Mouse (Mus musculus): Measurements from ENCODE around the gene Elk3. TPM values are rescaled to one million over a fixed set of nuclear protein-coding genes. Genes with fewer than 3 reads are reported as not detected.

The Elk3 gene
- polyA plus RNA-seq, 1 experiment, result 11.0 TPM

DNA sequence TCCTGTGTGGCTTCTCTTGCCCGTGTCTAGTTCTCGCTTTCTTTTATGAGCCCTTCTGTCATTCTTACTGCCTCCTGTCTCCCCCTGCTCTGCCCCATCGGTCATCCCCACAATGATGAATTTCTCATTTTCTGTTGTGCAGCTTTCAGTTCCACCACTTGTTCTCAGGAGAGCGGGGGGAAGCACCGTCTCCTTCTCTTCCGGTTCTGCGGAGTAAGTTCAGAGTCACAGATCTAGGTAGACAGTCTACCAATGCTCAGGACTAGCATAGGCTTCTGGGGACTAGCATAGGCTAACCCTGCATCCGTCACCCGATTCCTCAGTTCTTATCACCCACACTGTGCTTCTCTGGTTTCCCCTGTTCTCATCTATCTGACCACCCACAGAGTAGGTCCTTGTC, 45.2 kb upstream of the Elk3 start:
- H3K4me1 ChIP-seq (ENCODE audit: control insufficient read depth, insufficient read depth, low read length), result peaks cover 4% of the 10 kb centered on the region
- no peak overlapping the region for H3K4me3 ChIP-seq (ENCODE audit: low read depth, low read length)
- no peaks in the 10 kb centered on the region for H3K27me3 ChIP-seq (ENCODE audit: control insufficient read depth, insufficient read depth, low read length, poor library complexity, severe bottlenecking)
- TF ChIP-seq EP300 (IDR thresholded peaks at IDR 0.05; ENCODE audit: insufficient read depth, low read depth, low read length) (no peak), POLR2A (IDR thresholded peaks at IDR 0.05; ENCODE audit: insufficient read depth, low read length) (no peak), CTCF (IDR thresholded peaks at IDR 0.05; ENCODE audit: low read depth, low read length) (no peak)
- H3K27ac ChIP-seq (ENCODE audit: insufficient read depth, low read length), result no peak overlapping the region
- H3K9ac ChIP-seq (ENCODE audit: low read depth, poor library complexity, severe bottlenecking), result no peak overlapping the region
- no peaks in the 10 kb centered on the region for H3K9me3 ChIP-seq (replicated peaks; ENCODE audit: control insufficient read depth, insufficient read depth, low read length, poor library complexity, severe bottlenecking)
- H3K36me3 ChIP-seq (ENCODE audit: control insufficient read depth, insufficient read depth, low read length, poor library complexity, severe bottlenecking), result no peaks in the 10 kb centered on the region

DNA sequence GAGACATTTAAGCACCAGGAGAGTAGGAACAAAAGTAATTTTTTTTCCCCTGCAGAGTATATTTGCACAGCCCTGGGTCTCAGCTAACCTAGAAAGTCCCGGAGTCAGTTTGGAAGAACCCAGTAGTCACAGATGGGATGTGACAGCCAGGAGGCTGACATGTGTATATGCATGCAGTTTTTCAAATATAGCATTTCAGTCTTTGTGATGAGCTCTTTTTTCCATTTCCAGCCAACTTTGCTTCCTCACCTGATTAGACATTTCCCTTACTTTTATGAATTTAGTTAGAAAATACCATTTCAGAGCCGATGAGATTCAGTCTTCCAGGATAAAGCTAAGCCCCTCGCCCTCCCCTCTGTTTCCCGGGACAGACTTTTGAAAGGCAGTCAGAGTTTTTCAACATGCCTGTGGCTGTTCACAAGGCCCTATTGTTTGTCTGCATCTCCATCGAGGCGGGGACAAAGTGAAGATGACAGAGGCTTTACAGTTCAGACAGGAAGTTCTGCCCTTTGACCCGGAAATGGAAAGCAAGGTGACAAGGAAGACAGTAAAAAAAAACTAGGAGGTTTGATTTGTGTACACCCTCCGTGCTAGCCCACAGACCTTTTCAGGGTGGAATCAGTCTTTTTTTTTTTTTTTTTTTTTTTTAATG, 44.5 kb upstream of the Elk3 start:
- TF ChIP-seq EP300 (IDR thresholded peaks at IDR 0.05; ENCODE audit: insufficient read depth, low read depth, low read length) (no peak), CTCF (IDR thresholded peaks at IDR 0.05; ENCODE audit: low read depth, low read length) (no peak), POLR2A (IDR thresholded peaks at IDR 0.05; ENCODE audit: insufficient read depth, low read length) (no peak)

DNA sequence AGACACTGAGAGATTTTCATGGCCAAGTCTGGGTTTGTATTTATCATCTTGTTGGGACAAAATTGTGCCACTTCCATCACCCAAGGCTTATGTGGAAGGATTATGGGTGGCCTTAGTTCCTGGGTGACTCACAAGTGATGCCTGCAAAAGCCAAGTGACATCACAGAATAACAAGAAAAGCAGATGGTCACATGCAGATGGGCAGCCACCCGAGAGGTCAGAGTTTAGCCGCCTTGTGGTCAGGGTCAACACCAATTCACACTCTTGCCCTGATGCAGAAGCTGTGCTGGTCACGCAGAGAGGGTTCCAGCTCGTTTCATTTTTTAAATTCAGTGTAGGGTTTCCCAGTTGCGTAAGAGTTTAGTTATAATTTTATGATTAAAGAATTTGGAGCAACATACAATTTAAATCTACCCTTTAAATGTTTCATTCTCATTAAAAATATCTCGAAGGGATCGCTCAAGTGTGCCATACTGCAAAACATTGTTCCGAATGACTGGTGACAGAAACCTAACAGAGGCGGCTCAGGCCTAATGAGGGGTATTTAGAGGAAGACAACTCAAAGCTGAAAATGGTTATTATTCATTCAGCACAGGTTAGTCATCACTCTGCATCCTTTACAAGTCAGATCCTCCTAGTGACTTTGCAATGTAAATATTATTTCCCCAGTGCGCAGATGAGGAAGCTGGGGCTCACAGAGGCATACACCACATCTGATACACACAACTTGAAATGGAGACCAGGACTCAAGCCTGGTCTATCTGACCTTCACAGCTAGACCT, 42.8 kb upstream of the Elk3 start:
- Histone ChIP-seq H3K27me3 (ENCODE audit: control insufficient read depth, insufficient read depth, low read length, poor library complexity, severe bottlenecking) (no peaks in the 10 kb centered on the region), H3K4me3 (ENCODE audit: low read depth, low read length) (no peak overlapping the region), H3K9ac (ENCODE audit: low read depth, poor library complexity, severe bottlenecking) (no peak overlapping the region), H3K36me3 (ENCODE audit: control insufficient read depth, insufficient read depth, low read length, poor library complexity, severe bottlenecking) (no peaks in the 10 kb centered on the region), H3K4me1 (ENCODE audit: control insufficient read depth, insufficient read depth, low read length) (peaks cover 2% of the 10 kb centered on the region), H3K9me3 (replicated peaks; ENCODE audit: control insufficient read depth, insufficient read depth, low read length, poor library complexity, severe bottlenecking) (no peaks in the 10 kb centered on the region), H3K27ac (ENCODE audit: insufficient read depth, low read length) (no peak overlapping the region)
- no peak for TF ChIP-seq EP300 (IDR thresholded peaks at IDR 0.05; ENCODE audit: insufficient read depth, low read depth, low read length)
- TF ChIP-seq CTCF (IDR thresholded peaks at IDR 0.05; ENCODE audit: low read depth, low read length), result no peak
- TF ChIP-seq POLR2A (IDR thresholded peaks at IDR 0.05; ENCODE audit: insufficient read depth, low read length), result no peak

More for the DNA sequence above, 44.5 kb upstream of the Elk3 start:
- Histone ChIP-seq H3K9me3 (replicated peaks; ENCODE audit: control insufficient read depth, insufficient read depth, low read length, poor library complexity, severe bottlenecking) (no peaks in the 10 kb centered on the region), H3K4me1 (ENCODE audit: control insufficient read depth, insufficient read depth, low read length) (peaks cover 4% of the 10 kb centered on the region), H3K27me3 (ENCODE audit: control insufficient read depth, insufficient read depth, low read length, poor library complexity, severe bottlenecking) (no peaks in the 10 kb centered on the region), H3K27ac (ENCODE audit: insufficient read depth, low read length) (no peak overlapping the region), H3K4me3 (ENCODE audit: low read depth, low read length) (no peak overlapping the region), H3K36me3 (ENCODE audit: control insufficient read depth, insufficient read depth, low read length, poor library complexity, severe bottlenecking) (no peaks in the 10 kb centered on the region), H3K9ac (ENCODE audit: low read depth, poor library complexity, severe bottlenecking) (no peak overlapping the region)

DNA sequence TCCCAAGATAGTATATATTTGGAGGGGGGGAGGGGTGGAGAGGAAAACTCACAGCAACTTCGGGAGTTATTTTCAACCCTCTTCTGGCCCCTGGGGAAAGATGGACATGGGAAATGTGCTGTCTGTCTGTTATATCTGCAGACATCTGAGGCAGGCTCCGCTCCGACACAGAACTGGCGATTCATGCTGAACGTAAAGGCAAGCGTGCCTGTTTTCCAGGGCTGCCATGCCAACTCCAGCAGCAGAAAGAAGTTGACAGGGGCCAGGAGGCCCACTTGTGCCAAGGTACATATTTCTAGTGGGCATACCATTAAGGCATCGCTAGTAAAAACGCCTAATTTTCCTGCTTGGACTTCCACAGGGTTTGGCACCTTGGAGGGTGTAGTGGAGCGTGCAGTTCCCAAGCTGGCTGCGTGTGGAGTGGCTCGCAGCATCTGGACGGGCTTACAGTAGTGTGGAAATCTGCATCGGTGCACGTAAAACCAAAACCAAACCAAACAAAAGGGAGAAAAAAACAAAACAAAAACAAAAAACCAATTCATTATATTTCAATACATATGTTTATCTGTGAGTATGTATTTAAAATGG, 37.1 kb upstream of the Elk3 start:
- no peak for TF ChIP-seq EP300 (IDR thresholded peaks at IDR 0.05; ENCODE audit: insufficient read depth, low read depth, low read length)
- TF ChIP-seq POLR2A (IDR thresholded peaks at IDR 0.05; ENCODE audit: insufficient read depth, low read length), result no peak
- TF ChIP-seq CTCF (IDR thresholded peaks at IDR 0.05; ENCODE audit: low read depth, low read length), result no peak
- Histone ChIP-seq H3K4me3 (ENCODE audit: low read depth, low read length) (no peak overlapping the region), H3K9ac (ENCODE audit: low read depth, poor library complexity, severe bottlenecking) (no peak overlapping the region), H3K27me3 (ENCODE audit: control insufficient read depth, insufficient read depth, low read length, poor library complexity, severe bottlenecking) (no peaks in the 10 kb centered on the region; the same call in 1 of the 2 replicates), H3K36me3 (ENCODE audit: control insufficient read depth, insufficient read depth, low read length, poor library complexity, severe bottlenecking) (no peaks in the 10 kb centered on the region), H3K27ac (ENCODE audit: insufficient read depth, low read length) (no peak overlapping the region), H3K9me3 (replicated peaks; ENCODE audit: control insufficient read depth, insufficient read depth, low read length, poor library complexity, severe bottlenecking) (no peaks in the 10 kb centered on the region), H3K4me1 (ENCODE audit: control insufficient read depth, insufficient read depth, low read length) (no peaks in the 10 kb centered on the region)

DNA sequence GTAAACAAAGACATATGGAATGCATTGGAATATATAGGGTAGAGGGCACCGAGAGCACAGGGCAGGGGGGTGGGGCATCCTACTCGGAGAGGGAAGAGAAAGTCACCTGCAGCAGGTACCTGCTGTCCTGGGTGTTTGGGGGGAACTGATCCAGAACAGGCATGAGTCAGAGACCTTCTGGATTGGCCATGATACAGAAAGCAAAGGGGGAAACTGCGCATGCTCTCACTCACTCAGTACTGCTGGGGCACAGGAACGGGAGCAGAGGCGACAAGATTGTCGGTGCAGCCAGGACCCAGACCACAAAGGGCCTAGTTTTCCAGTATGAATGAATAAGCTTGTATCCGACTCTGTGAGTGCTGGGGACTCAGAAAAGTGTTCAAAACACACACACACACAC, 36.5 kb upstream of the Elk3 start:
- TF ChIP-seq CTCF (IDR thresholded peaks at IDR 0.05; ENCODE audit: low read depth, low read length), result no peak
- no peak for TF ChIP-seq EP300 (IDR thresholded peaks at IDR 0.05; ENCODE audit: insufficient read depth, low read depth, low read length)
- TF ChIP-seq POLR2A (IDR thresholded peaks at IDR 0.05; ENCODE audit: insufficient read depth, low read length), result no peak
- Histone ChIP-seq H3K36me3 (ENCODE audit: control insufficient read depth, insufficient read depth, low read length, poor library complexity, severe bottlenecking) (no peaks in the 10 kb centered on the region), H3K27ac (ENCODE audit: insufficient read depth, low read length) (no peak overlapping the region), H3K4me3 (ENCODE audit: low read depth, low read length) (no peak overlapping the region), H3K9me3 (replicated peaks; ENCODE audit: control insufficient read depth, insufficient read depth, low read length, poor library complexity, severe bottlenecking) (no peaks in the 10 kb centered on the region), H3K4me1 (ENCODE audit: control insufficient read depth, insufficient read depth, low read length) (no peaks in the 10 kb centered on the region), H3K9ac (ENCODE audit: low read depth, poor library complexity, severe bottlenecking) (no peak overlapping the region), H3K27me3 (ENCODE audit: control insufficient read depth, insufficient read depth, low read length, poor library complexity, severe bottlenecking) (no peaks in the 10 kb centered on the region; the same call in 1 of the 2 replicates)
